Mouse (Mus musculus) heart, postnatal 0 days (tissue): ENCODE results near the gene Mvp. TPM values are rescaled to one million over a fixed set of nuclear protein-coding genes. Genes with fewer than 3 reads are reported as not detected.

Experiments used
- ATAC-seq: fragments of 200-750 bp; cut with Nextera tagmentation; 2 replicates; pipeline ENCODE4 v1.8.0; 2017; ENCODE audit warnings: low read depth, moderate number of reproducible peaks, moderate library complexity; ENCODE audit not compliant: insufficient read depth
- DNase-seq: peaks from one replicate; pipeline ENCODE4 v3.0.0-alpha.2; 2016; ENCODE audit warnings: low spot score
- H3K27ac ChIP-seq: fragments of 300-500 bp; sonication (generic); 2 replicates; pipeline ENCODE4 v1.5.1; 2014; ENCODE audit warnings: low read depth, mild to moderate bottlenecking
- H3K27me3 ChIP-seq: fragments of 300-500 bp; sonication (generic); 2 replicates; pipeline ENCODE4 v1.6.1; 2014; ENCODE audit warnings: low read length, mixed read lengths; ENCODE audit not compliant: control insufficient read depth, insufficient read depth
- H3K36me3 ChIP-seq: fragments of 300-500 bp; sonication (generic); replicated peaks from 2 replicates; pipeline ENCODE4 v1.6.1; 2014; ENCODE audit warnings: low read length, mixed read lengths; ENCODE audit not compliant: control insufficient read depth, insufficient read depth
- H3K4me1 ChIP-seq: fragments of 300-500 bp; sonication (generic); 2 replicates; pipeline ENCODE4 v1.6.1; 2014; ENCODE audit warnings: antibody characterized with exemption; ENCODE audit not compliant: control insufficient read depth, insufficient read depth
- H3K4me2 ChIP-seq: fragments of 300-500 bp; sonication (generic); 2 replicates; pipeline ENCODE4 v1.6.1; 2014; ENCODE audit warnings: low read depth, mild to moderate bottlenecking, low read length, moderate library complexity
- H3K4me3 ChIP-seq: fragments of 300-500 bp; sonication (generic); 2 replicates; pipeline ENCODE4 v1.5.1; 2014; ENCODE audit warnings: low read depth, low read length
- H3K9ac ChIP-seq: fragments of 300-500 bp; sonication (generic); replicated peaks from 2 replicates; pipeline ENCODE4 v1.6.1; 2014; ENCODE audit warnings: low read depth, low read length, mixed read lengths
- H3K9me3 ChIP-seq: fragments of 300-500 bp; sonication (generic); replicated peaks from 2 replicates; pipeline ENCODE4 v1.6.1; 2016; ENCODE audit warnings: low read length; ENCODE audit not compliant: control insufficient read depth
- CTCF ChIP-seq: IDR thresholded peaks from 2 replicates; pipeline ENCODE4 v1.5.1; 2016; ENCODE audit warnings: antibody characterized with exemption, control low read depth, low read depth
- EP300 ChIP-seq: IDR thresholded peaks from 2 replicates; pipeline ENCODE4 v1.6.1; 2016; ENCODE audit warnings: antibody characterized with exemption, low read depth
- WGBS: fragments of 180-500 bp; shearing (Covaris S2); extraction: QIAGEN DNeasy Blood & Tissue Kit; methylation state at CpG from one replicate; pipeline ENCODE4 v1.1.7; 2014; 5-methylcytosine and 5-hydroxymethylcytosine counted together
- microRNA-seq: library from miRNA; unstranded; fragments of <30 nt; microRNA quantifications from one replicate; pipeline ENCODE4, GENCODE M21; 2016
- polyA plus RNA-seq: library from polyadenylated mRNA; unstranded; fragments of >200 nt; fragmentation: Nextera tagmentation; extraction: Ambion mirVana; gene quantifications from 2 replicates; pipeline ENCODE4 v1.2.1, GENCODE M21; 2015
- total RNA-seq: library from RNA; depleted of rRNA; stranded (reverse); fragments of >200 nt; gene quantifications from 2 replicates; pipeline ENCODE4 v1.2.3, GENCODE M21; 2014; ENCODE audit warnings: low replicate concordance; rRNA removed

Gene Mvp
- total and polyA plus RNA-seq, 2 experiments from 2014 or later = 17.4 to 32.5 TPM

- Histone ChIP-seq H3K9ac (no peak overlapping the region), H3K4me2 (no peak overlapping the region), H3K4me3 (no peak overlapping the region), H3K27me3 (peaks cover 26% of the 10 kb centered on the region), H3K4me1 (peaks cover 15% of the 10 kb centered on the region), H3K27ac (no peak overlapping the region), H3K36me3 (peaks cover 9% of the 10 kb centered on the region; the same call in 1 of the 2 replicates), H3K9me3 (no peaks in the 10 kb centered on the region)
- TF ChIP-seq EP300 (no peak), CTCF (no peak)
- DNase-seq (no peak), ATAC-seq (no peak)
- 69% methylated on average over 10 of the region's 10 CpGs for WGBS
These were observed 65.8 kb downstream of the Mvp start for GRCm38 (mm10) chr7:126948626-126949025.

DNA sequence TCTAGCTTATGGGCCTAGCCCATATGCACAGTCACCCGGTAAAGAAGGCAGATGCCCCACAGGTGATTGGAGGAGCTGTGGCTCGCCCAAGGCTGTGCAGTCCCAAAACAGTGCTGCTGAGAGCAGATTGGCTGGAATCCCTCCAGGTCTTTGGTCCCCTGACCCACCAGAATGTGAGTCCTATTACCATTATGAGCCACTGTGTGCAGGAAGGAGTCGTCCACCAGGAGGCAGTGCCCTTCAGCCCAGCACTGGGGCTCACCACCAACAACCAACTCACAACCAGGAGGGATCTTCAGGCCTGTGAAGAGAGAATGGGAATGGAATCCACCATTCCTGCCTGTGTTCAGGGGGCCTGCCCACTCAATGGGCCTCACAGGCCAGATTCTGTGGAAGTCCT, 67.9 kb downstream of the Mvp start:
- H3K9me3 ChIP-seq = no peaks in the 10 kb centered on the region
- 44% methylated on average over 3 of the region's 3 CpGs for WGBS
- TF ChIP-seq CTCF (peak; percentile 74), EP300 (no peak)
- no peak overlapping the region for H3K9ac ChIP-seq
- H3K27me3 ChIP-seq = peaks cover 21% of the 10 kb centered on the region
- peaks cover 16% of the 10 kb centered on the region for H3K36me3 ChIP-seq
- peak; percentile 19 for DNase-seq
- H3K4me2 ChIP-seq = no peak overlapping the region
- H3K27ac ChIP-seq = no peak overlapping the region
- peaks cover 12% of the 10 kb centered on the region for H3K4me1 ChIP-seq
- ATAC-seq = no peak
- no peak overlapping the region for H3K4me3 ChIP-seq

DNA sequence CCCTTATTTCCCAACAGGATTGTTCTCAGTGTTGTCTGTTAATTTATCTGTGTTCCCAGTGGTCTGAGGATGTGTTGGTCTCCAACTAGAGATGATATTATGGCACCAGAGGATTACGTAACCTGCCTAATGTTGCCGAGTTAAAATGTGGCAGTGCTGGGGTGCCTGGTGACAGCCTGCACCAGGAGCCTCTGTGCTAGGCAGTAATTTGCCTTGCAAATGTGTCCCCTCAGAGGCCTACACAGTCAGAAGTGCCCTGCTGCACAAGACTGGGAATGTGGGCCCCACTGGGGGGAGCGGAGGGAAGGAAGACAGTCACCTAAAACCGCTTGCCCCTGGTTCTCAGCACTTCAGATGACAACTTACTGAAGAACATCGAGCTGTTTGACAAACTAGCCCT, 72.6 kb downstream of the Mvp start:
- DNase-seq = no peak
- H3K4me2 ChIP-seq = no peak overlapping the region
- no peaks in the 10 kb centered on the region for H3K4me1 ChIP-seq
- no peak for ATAC-seq
- 76% methylated on average over 5 of the region's 5 CpGs for WGBS
- H3K9me3 ChIP-seq = no peaks in the 10 kb centered on the region
- no peak for TF ChIP-seq CTCF
- no peak for TF ChIP-seq EP300
- no peak overlapping the region for H3K4me3 ChIP-seq
- H3K27me3 ChIP-seq = no peaks in the 10 kb centered on the region
- no peak overlapping the region for H3K9ac ChIP-seq
- H3K36me3 ChIP-seq = peaks cover 25% of the 10 kb centered on the region
- H3K27ac ChIP-seq = no peak overlapping the region

- Histone ChIP-seq H3K36me3 (peaks cover 31% of the 10 kb centered on the region), H3K9me3 (no peaks in the 10 kb centered on the region), H3K27ac (no peak overlapping the region), H3K4me1 (no peaks in the 10 kb centered on the region), H3K4me3 (no peak overlapping the region), H3K4me2 (no peak overlapping the region), H3K27me3 (no peaks in the 10 kb centered on the region), H3K9ac (no peak overlapping the region)
- no peak for TF ChIP-seq CTCF
- TF ChIP-seq EP300 = no peak
- ATAC-seq (no peak), DNase-seq (no peak)
- 53% methylated on average over 6 of the region's 6 CpGs for WGBS
These were observed 73.2 kb downstream of the Mvp start for GRCm38 (mm10) chr7:126941171-126941570.

Small RNA genes lying within 50 kb of the gene (microRNA-seq; reads per million reads assigned to microRNA genes)
- gene Gm44343 = not detected

Other genes with a start within 250 kb of the Mvp start
Only the 30 nearest of the 33 such genes appear.
- 0.23 and 1.3 TPM in 2 replicates for gene Tbx6, start 233.1 kb downstream of the Mvp start, total RNA-seq
- gene Tbx6, start 233.1 kb downstream of the Mvp start, polyA plus RNA-seq = 0.07 TPM in 1 of 2 replicates, not detected in the other
- 93.7 and 118 TPM in 2 replicates for gene Ppp4c, start 222.1 kb downstream of the Mvp start, total RNA-seq
- 75.8 and 77.4 TPM in 2 replicates for gene Ppp4c, start 222.1 kb downstream of the Mvp start, polyA plus RNA-seq
- 0.99 and 2.9 TPM in 2 replicates for gene Fam57b, start 217.0 kb downstream of the Mvp start, total RNA-seq
- gene Fam57b, start 217.0 kb downstream of the Mvp start, polyA plus RNA-seq = 2.6 and 3.0 TPM in 2 replicates
- gene 4930451I11Rik, start 183.0 kb downstream of the Mvp start, total RNA-seq = not detected in 2 replicates
- gene 4930451I11Rik, start 183.0 kb downstream of the Mvp start, polyA plus RNA-seq = not detected in 2 replicates
- 0.73 TPM in 1 of 2 replicates, not detected in the other for gene Doc2a, start 167.2 kb downstream of the Mvp start, total RNA-seq
- not detected in 2 replicates for gene Doc2a, start 167.2 kb downstream of the Mvp start, polyA plus RNA-seq
- gene Hirip3, start 152.6 kb downstream of the Mvp start, total RNA-seq = 2.6 and 5.3 TPM in 2 replicates
- 6.6 and 8.6 TPM in 2 replicates for gene Hirip3, start 152.6 kb downstream of the Mvp start, polyA plus RNA-seq
- 16.6 and 29.5 TPM in 2 replicates for gene Ino80e, start 152.2 kb downstream of the Mvp start, total RNA-seq
- 35.8 and 37.0 TPM in 2 replicates for gene Ino80e, start 152.2 kb downstream of the Mvp start, polyA plus RNA-seq
- gene Taok2, start 129.9 kb downstream of the Mvp start, total RNA-seq = 47.4 and 47.9 TPM in 2 replicates
- 17.9 and 20.9 TPM in 2 replicates for gene Taok2, start 129.9 kb downstream of the Mvp start, polyA plus RNA-seq
- gene Tmem219, start 91.7 kb downstream of the Mvp start, total RNA-seq = 19.9 and 30.0 TPM in 2 replicates
- gene Tmem219, start 91.7 kb downstream of the Mvp start, polyA plus RNA-seq = 19.9 and 20.5 TPM in 2 replicates
- gene Kctd13, start 85.7 kb downstream of the Mvp start, total RNA-seq = 6.8 and 8.2 TPM in 2 replicates
- gene Kctd13, start 85.7 kb downstream of the Mvp start, polyA plus RNA-seq = 11.2 TPM in 2 replicates
- 0.23 TPM in 1 of 2 replicates, not detected in the other for gene Asphd1, start 65.0 kb downstream of the Mvp start, total RNA-seq
- gene Asphd1, start 65.0 kb downstream of the Mvp start, polyA plus RNA-seq = not detected in 2 replicates
- 8.7 and 14.2 TPM in 2 replicates for gene Sez6l2, start 64.1 kb downstream of the Mvp start, total RNA-seq
- 1.5 and 1.7 TPM in 2 replicates for gene Sez6l2, start 64.1 kb downstream of the Mvp start, polyA plus RNA-seq
- 135 and 150 TPM in 2 replicates for gene Cdipt, start 38.7 kb downstream of the Mvp start, total RNA-seq
- gene Cdipt, start 38.7 kb downstream of the Mvp start, polyA plus RNA-seq = 64.0 and 67.5 TPM in 2 replicates
- gene Cdiptos, start 38.5 kb downstream of the Mvp start, total RNA-seq = 1.8 TPM in 1 of 2 replicates, not detected in the other
- 1.2 and 1.5 TPM in 2 replicates for gene Cdiptos, start 38.5 kb downstream of the Mvp start, polyA plus RNA-seq
- not detected in 2 replicates for gene Pagr1b, start 1.9 kb upstream of the Mvp start, total RNA-seq
- gene Pagr1b, start 1.9 kb upstream of the Mvp start, polyA plus RNA-seq = not detected in 2 replicates
- not detected in 2 replicates for gene Pagr1a, start 2.7 kb upstream of the Mvp start, total RNA-seq
- gene Pagr1a, start 2.7 kb upstream of the Mvp start, polyA plus RNA-seq = 21.7 and 44.8 TPM in 2 replicates
- gene Gm42742, start 6.5 kb upstream of the Mvp start, total RNA-seq = 22.8 and 24.8 TPM in 2 replicates
- 5.7 and 44.5 TPM in 2 replicates for gene Gm42742, start 6.5 kb upstream of the Mvp start, polyA plus RNA-seq
- gene Prrt2, start 6.6 kb upstream of the Mvp start, total RNA-seq = not detected in 2 replicates
- gene Prrt2, start 6.6 kb upstream of the Mvp start, polyA plus RNA-seq = 0.23 and 1.1 TPM in 2 replicates
- 89.0 and 89.3 TPM in 2 replicates for gene Maz, start 12.4 kb upstream of the Mvp start, total RNA-seq
- gene Maz, start 12.4 kb upstream of the Mvp start, polyA plus RNA-seq = 15.6 and 16.1 TPM in 2 replicates
- 20.9 and 43.1 TPM in 2 replicates for gene Kif22, start 27.9 kb upstream of the Mvp start, total RNA-seq
- 22.4 and 22.8 TPM in 2 replicates for gene Kif22, start 27.9 kb upstream of the Mvp start, polyA plus RNA-seq
- not detected in 2 replicates for gene Zg16, start 72.7 kb upstream of the Mvp start, total RNA-seq
- 0.33 TPM in 1 of 2 replicates, not detected in the other for gene Zg16, start 72.7 kb upstream of the Mvp start, polyA plus RNA-seq
- 0.50 and 5.4 TPM in 2 replicates for gene AI467606, start 76.7 kb upstream of the Mvp start, total RNA-seq
- gene AI467606, start 76.7 kb upstream of the Mvp start, polyA plus RNA-seq = 0.89 and 0.94 TPM in 2 replicates
- 0.42 and 2.3 TPM in 2 replicates for gene Qprt, start 107.6 kb upstream of the Mvp start, total RNA-seq
- gene Qprt, start 107.6 kb upstream of the Mvp start, polyA plus RNA-seq = 0.88 and 1.1 TPM in 2 replicates
- gene Spn, start 123.2 kb upstream of the Mvp start, total RNA-seq = 0.19 and 1.3 TPM in 2 replicates
- 0.10 and 0.18 TPM in 2 replicates for gene Spn, start 123.2 kb upstream of the Mvp start, polyA plus RNA-seq
- gene Cd2bp2, start 181.4 kb upstream of the Mvp start, total RNA-seq = 39.3 and 39.9 TPM in 2 replicates
- 26.9 and 27.2 TPM in 2 replicates for gene Cd2bp2, start 181.4 kb upstream of the Mvp start, polyA plus RNA-seq
- gene Tbc1d10b, start 193.8 kb upstream of the Mvp start, total RNA-seq = 30.2 and 45.3 TPM in 2 replicates
- 9.6 and 10.8 TPM in 2 replicates for gene Tbc1d10b, start 193.8 kb upstream of the Mvp start, polyA plus RNA-seq
- gene Mylpf, start 194.3 kb upstream of the Mvp start, total RNA-seq = 22.1 TPM in 1 of 2 replicates, not detected in the other
- gene Mylpf, start 194.3 kb upstream of the Mvp start, polyA plus RNA-seq = 3.2 and 5.4 TPM in 2 replicates
- gene Zfp553, start 218.4 kb upstream of the Mvp start, total RNA-seq = 11.8 and 18.5 TPM in 2 replicates
- 10.9 and 11.2 TPM in 2 replicates for gene Zfp553, start 218.4 kb upstream of the Mvp start, polyA plus RNA-seq
- 2.3 and 8.6 TPM in 2 replicates for gene Sept1, start 218.5 kb upstream of the Mvp start, total RNA-seq
- gene Sept1, start 218.5 kb upstream of the Mvp start, polyA plus RNA-seq = 18.7 and 19.4 TPM in 2 replicates
- 38.5 and 43.6 TPM in 2 replicates for gene Zfp771, start 229.7 kb upstream of the Mvp start, total RNA-seq
- gene Zfp771, start 229.7 kb upstream of the Mvp start, polyA plus RNA-seq = 23.3 and 26.4 TPM in 2 replicates